Mouse (Mus musculus): ENCODE results near the gene Stx16. TPM values are rescaled to one million over a fixed set of nuclear protein-coding genes. Genes with fewer than 3 reads are reported as not detected.

Gene Stx16
- polyA plus RNA-seq, 1 experiment from 2014 or later = 15.0 TPM

DNA sequence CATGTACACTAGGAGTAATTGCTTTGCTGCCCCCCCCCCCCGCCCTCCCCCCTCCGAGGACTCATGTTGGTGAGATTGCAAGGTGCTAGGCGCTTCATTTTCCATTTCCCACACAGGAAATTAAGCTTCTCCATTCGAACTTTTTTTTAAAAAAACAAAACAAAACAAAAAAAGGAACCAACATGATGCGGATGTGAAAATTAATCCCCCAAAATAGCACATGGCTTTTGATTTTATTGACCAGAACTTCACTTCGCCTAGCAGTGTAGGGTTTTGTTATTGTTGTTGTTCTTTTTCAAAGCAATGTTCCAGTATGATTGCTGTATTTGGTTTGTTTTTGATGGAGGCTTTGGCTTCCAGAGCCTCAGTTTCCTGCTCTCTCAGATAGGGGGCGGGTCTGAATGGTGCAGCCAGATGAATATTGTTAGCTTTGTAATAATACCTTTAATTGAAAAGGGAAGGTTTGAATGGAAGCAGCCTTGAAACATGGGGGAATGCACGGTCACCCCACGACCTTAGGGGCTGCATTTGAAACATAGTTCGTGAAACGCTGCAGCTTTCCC, 1.7 kb downstream of the Stx16 start:
- no peaks in the 10 kb centered on the region for H3K27me3 ChIP-seq
- H3K4me2 ChIP-seq (replicated peaks) = peak overlapping the region; percentile 88
- H3K36me3 ChIP-seq = no peaks in the 10 kb centered on the region
- no peak for ATAC-seq
- WGBS = 7% methylated on average over 11 of the region's 11 CpGs
- H3K9me3 ChIP-seq = no peaks in the 10 kb centered on the region
- H3K4me3 ChIP-seq (replicated peaks) = peak overlapping the region; percentile 67
- H3K4me1 ChIP-seq (replicated peaks) = peaks cover 56% of the 10 kb centered on the region
- H3K9ac ChIP-seq (replicated peaks) = peak overlapping the region; percentile 71
- H3K27ac ChIP-seq = peak overlapping the region; percentile 92

DNA sequence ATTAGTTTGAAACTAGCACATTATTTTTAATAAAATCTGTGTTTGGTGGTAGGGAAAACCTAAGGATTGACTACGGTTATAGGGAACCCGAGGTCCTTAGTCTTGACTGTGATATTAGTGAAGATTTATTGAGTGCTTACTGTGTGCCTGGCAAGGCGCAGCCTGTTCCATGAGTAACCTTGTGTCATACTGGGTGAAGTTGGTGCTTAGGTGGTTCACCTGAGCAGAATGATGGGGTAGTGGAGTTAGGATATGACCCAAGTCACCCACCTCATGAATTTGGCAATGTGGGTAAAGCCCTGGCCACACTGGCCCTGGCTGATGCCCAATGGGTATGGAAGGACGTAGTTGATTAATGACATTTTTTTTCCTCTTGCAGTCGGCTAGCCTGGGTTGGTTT, 5.7 kb downstream of the Stx16 start:
- no peak overlapping the region for H3K27ac ChIP-seq
- no peak for ATAC-seq
- no peaks in the 10 kb centered on the region for H3K36me3 ChIP-seq
- H3K4me2 ChIP-seq (replicated peaks) = no peak overlapping the region
- WGBS = 93% methylated on average over 5 of the region's 5 CpGs
- no peaks in the 10 kb centered on the region for H3K27me3 ChIP-seq
- H3K4me1 ChIP-seq (replicated peaks) = peaks cover 39% of the 10 kb centered on the region
- no peaks in the 10 kb centered on the region for H3K9me3 ChIP-seq
- no peak overlapping the region for H3K9ac ChIP-seq (replicated peaks)
- H3K4me3 ChIP-seq (replicated peaks) = no peak overlapping the region

DNA sequence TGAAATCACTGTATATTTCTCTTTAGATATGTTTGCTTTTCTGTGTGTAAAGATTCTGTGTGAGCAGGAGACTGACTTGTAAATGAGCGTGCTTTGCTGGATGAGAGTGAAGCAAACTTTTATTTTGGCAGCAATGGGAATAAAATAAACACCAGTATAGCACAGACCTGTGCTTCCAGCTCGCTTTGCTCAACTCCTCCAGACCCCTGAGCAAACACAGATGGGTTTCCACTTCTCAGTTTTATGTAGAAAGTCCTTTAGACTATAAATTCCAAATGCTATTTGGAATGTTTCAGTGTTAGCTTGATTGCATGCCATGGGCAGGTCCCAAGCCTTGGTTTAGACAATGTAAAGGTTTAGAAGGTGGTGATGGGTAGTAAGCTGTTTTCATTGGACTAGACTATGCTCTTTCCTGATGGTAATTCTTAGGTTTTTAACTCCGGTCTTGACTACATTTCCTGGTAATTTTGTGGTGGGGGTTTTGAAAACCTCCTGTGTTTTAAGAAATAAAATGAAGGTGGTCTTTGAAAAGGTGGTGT, 6.3 kb downstream of the Stx16 start:
- no peaks in the 10 kb centered on the region for H3K36me3 ChIP-seq
- H3K9me3 ChIP-seq = no peaks in the 10 kb centered on the region
- no peak overlapping the region for H3K4me3 ChIP-seq (replicated peaks)
- ATAC-seq = no peak
- no peaks in the 10 kb centered on the region for H3K27me3 ChIP-seq
- no peak overlapping the region for H3K4me2 ChIP-seq (replicated peaks)
- H3K27ac ChIP-seq = no peak overlapping the region
- WGBS = 87% methylated on average over 3 of the region's 3 CpGs
- H3K9ac ChIP-seq (replicated peaks) = no peak overlapping the region
- H3K4me1 ChIP-seq (replicated peaks) = peaks cover 33% of the 10 kb centered on the region

DNA sequence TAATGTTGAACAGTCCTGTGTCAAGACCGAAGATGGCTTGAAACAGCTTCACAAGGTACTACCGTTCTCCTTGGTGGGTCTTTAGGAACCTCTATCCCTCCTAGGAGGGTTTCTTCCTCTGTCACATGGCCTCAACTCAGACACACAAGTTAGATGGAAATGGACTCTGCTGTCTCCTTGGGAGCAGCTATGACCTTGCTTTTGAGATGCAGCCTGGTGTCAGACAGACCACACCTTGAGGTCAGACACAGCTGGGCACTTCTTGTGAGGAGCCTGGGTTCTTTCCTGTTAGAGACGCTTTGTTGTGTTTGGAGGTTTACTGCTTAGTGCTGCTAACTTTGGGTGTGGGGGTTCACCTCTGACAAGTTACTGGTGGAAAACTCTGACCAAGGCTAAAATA, 19.0 kb downstream of the Stx16 start:
- H3K4me2 ChIP-seq (replicated peaks) = no peak overlapping the region
- 0 out of 2 replicates have a peak, but pooled peaks cover 4% of the 10 kb centered on the region for H3K4me1 ChIP-seq (replicated peaks)
- no peaks in the 10 kb centered on the region for H3K9me3 ChIP-seq
- H3K36me3 ChIP-seq = peaks cover 37% of the 10 kb centered on the region
- WGBS = 96% methylated on average over 3 of the region's 3 CpGs
- no peak for ATAC-seq
- no peak overlapping the region for H3K4me3 ChIP-seq (replicated peaks)
- no peaks in the 10 kb centered on the region for H3K27me3 ChIP-seq
- no peak overlapping the region for H3K9ac ChIP-seq (replicated peaks)
- no peak overlapping the region for H3K27ac ChIP-seq

DNA sequence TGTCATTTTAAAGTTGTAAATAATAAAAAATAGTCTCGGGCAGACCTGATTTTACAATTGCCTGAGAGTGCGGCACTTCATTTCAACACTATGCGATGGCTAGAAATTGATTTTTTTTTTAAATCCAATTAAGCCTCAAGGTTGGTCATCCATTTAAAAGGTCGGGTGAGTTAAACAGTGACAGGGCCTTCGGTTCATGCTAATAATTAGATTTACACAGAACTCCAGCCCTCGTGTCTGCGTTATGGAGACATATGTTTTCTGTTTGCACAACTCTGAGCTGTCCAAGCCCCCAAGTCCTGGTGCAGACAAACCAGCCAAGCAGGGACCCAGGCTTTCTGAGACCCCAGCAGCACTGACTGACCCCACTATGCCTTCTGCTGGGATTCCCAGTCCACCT, 26.3 kb downstream of the Stx16 start:
- Histone ChIP-seq H3K9me3 (no peaks in the 10 kb centered on the region), H3K36me3 (0 out of 2 replicates have a peak, but pooled peaks cover 2% of the 10 kb centered on the region), H3K4me3 (replicated peaks) (no peak overlapping the region), H3K9ac (replicated peaks) (no peak overlapping the region), H3K27me3 (no peaks in the 10 kb centered on the region), H3K27ac (no peak overlapping the region), H3K4me1 (replicated peaks) (no peaks in the 10 kb centered on the region), H3K4me2 (replicated peaks) (no peak overlapping the region)
- 76% methylated on average over 7 of the region's 7 CpGs for WGBS
- no peak for ATAC-seq

DNA sequence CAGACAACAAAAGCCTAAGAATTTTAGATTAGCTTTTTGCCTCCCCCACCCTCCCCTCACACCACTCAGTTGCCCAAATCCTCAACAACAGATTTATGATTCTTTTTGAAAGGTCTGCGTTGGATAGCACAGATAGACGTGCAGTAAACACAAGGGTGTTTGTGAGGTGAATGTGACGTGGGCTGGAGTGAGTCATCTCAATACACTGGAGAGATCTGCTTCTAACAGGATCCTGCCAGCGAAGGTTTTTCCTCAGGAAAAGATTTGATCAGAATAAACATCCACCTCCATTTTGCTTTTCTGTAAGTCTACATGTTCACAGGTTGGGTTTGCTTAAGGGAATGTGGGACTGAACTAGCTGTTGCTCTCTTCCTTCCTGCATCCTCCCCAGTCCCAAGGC, 27.4 kb downstream of the Stx16 start:
- Histone ChIP-seq H3K9me3 (no peaks in the 10 kb centered on the region), H3K36me3 (no peaks in the 10 kb centered on the region), H3K4me1 (replicated peaks) (no peaks in the 10 kb centered on the region), H3K4me3 (replicated peaks) (no peak overlapping the region), H3K4me2 (replicated peaks) (no peak overlapping the region), H3K27me3 (no peaks in the 10 kb centered on the region), H3K9ac (replicated peaks) (no peak overlapping the region), H3K27ac (no peak overlapping the region)
- 92% methylated on average over 4 of the region's 4 CpGs for WGBS
- no peak for ATAC-seq

DNA sequence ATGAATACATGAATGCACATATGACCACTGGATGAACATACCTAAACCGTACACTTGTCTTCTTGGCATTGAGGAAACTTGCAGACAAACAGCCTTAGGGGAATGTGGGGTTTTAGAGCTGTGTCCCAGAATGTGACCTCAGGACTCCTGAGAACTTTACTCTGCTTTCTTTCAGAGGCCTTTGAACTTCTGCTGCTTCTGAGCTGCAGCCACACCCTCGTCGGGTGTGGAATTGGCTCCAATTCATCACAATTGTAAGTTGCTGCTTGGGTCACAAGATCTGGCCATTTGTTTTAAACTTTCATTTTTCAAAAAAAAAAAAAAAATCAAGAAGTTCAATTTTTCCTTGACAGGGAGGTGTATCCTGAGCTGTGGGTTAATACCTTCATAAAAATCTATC, 31.3 kb downstream of the Stx16 start:
- Histone ChIP-seq H3K36me3 (no peaks in the 10 kb centered on the region), H3K9me3 (no peaks in the 10 kb centered on the region), H3K9ac (replicated peaks) (no peak overlapping the region), H3K4me1 (replicated peaks) (peaks cover 11% of the 10 kb centered on the region), H3K27me3 (no peaks in the 10 kb centered on the region), H3K27ac (no peak overlapping the region), H3K4me2 (replicated peaks) (no peak overlapping the region), H3K4me3 (replicated peaks) (no peak overlapping the region)
- no peak for ATAC-seq
- WGBS = 93% methylated on average over 3 of the region's 3 CpGs

DNA sequence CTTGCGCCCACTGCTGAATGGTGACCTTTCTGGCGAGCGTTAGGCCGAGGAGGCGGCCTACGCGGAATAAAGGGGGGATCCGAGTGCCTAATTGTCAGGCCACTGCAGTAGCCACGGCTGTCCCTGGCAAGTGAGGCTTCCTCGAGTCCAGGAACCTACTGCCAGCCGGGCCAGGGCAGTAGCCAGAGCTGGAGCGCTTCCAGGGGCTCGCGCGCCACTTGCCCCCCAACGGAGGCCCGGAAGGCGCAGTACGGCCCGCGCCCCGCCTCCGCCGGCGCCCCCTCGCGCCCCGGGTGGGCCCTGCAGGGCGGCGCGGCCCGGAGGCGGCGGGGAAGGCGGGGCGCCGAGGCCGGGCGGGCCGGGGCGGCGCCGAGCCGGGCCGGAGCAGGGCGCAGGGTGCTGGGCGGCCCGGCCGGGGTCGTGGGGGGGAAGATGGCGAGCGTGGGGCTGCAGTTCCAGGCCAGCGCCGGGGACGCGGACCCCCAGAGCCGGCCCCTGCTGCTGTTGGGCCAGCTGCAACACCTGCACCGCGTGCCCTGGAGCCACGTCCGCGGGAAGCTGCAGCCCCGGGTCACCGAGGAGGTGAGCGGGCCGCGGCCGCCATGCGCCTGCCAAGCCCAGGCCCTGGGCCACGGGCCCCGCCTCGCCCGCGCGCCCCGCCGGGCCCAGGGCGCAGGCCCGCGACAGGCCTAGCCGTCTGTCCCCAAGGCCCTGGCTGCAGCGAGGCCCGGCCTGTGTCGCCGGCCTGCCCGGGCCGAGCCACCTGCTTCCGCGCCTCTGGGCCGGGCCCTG, 34.1 kb downstream of the Stx16 start, which contains the start of gene Npepl1:
Npepl1 (plus strand) TSS at position 359 of the 792 bp plus-strand sequence.
- peak within 1 kb of the TSS; percentile 27; the same call in 1 of the 2 replicates for H3K27ac ChIP-seq
- peak within 1 kb of the TSS; percentile 48 for H3K4me3 ChIP-seq (replicated peaks)
- H3K9ac ChIP-seq (replicated peaks) = peak within 1 kb of the TSS; percentile 80
- WGBS = 2% methylated on average over 63 of the region's 90 CpGs
- H3K9me3 ChIP-seq = no peaks in the 10 kb centered on the region
- peaks cover 6% of the 10 kb centered on the region; the same call in 1 of the 2 replicates for H3K36me3 ChIP-seq
- peaks cover 11% of the 10 kb centered on the region for H3K4me1 ChIP-seq (replicated peaks)
- H3K27me3 ChIP-seq = no peaks in the 10 kb centered on the region
- ATAC-seq = peak; percentile 87
- H3K4me2 ChIP-seq (replicated peaks) = peak within 1 kb of the TSS; percentile 74

DNA sequence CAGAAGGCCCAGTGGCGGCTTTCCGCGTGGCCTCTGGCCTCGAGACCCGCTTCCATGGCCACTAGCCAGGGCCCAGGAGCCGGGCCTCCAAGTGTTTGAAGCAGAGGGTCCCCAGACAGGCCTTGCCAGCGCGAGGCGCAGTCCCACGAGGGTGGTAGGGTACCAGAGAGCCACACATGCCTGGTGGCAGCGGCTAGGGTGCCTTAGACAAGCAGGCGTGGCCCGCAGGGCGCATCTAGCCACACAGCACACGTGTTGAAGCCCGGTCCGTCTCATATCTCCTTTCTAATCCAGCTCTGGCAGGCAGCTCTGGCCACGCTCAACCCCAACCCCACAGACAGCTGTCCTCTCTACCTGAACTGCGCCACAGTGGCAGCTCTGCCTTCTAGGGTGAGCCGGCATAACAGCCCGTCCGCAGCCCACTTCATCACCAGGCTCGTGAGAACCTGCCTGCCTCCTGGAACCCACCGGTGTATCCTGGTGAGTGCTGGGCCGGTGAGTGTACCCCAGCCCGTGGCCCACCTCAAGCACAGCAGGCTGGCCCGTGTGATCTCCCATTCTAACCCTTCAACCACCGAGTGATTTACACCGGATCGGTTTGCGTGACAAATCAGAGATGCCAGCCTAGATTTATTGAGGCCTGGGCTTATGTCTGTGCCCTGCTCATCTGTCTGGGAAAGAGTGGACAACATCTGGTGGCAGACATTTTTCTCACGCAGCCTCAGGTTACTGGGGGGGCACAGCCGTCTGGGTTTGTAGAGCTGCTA, 34.9 kb downstream of the Stx16 start:
- H3K27me3 ChIP-seq = no peaks in the 10 kb centered on the region
- no peaks in the 10 kb centered on the region for H3K9me3 ChIP-seq
- ATAC-seq = peak; percentile 18; the same call in 1 of the 2 replicates
- H3K4me1 ChIP-seq (replicated peaks) = peaks cover 11% of the 10 kb centered on the region
- peak overlapping the region; percentile 48 for H3K4me3 ChIP-seq (replicated peaks)
- peak overlapping the region; percentile 80 for H3K9ac ChIP-seq (replicated peaks)
- 54% methylated on average over 33 of the region's 33 CpGs for WGBS
- peak overlapping the region; percentile 74 for H3K4me2 ChIP-seq (replicated peaks)
- peaks cover 8% of the 10 kb centered on the region; the same call in 1 of the 2 replicates for H3K36me3 ChIP-seq
- H3K27ac ChIP-seq = peak overlapping the region; percentile 27; the same call in 1 of the 2 replicates

DNA sequence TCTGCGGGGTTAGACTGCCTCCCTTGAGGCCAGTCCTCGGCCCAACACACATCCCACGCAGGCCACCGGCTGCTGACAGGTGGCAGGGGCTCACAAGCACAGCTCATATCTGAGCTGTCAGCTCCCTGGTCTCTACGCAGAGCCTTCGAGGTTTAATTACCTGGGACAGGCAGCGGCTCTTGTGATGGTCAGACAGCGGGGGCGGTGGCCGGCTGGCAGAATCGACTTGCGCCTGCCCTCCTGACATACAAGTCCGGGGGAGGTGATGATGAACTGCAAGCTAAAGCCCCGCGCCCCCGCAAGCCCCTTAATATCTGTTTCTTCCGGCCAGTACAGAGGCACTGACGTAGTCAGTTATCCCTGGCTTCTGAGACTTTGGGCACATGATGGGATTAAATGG, 36.8 kb downstream of the Stx16 start:
- 90% methylated on average over 18 of the region's 18 CpGs for WGBS

DNA sequence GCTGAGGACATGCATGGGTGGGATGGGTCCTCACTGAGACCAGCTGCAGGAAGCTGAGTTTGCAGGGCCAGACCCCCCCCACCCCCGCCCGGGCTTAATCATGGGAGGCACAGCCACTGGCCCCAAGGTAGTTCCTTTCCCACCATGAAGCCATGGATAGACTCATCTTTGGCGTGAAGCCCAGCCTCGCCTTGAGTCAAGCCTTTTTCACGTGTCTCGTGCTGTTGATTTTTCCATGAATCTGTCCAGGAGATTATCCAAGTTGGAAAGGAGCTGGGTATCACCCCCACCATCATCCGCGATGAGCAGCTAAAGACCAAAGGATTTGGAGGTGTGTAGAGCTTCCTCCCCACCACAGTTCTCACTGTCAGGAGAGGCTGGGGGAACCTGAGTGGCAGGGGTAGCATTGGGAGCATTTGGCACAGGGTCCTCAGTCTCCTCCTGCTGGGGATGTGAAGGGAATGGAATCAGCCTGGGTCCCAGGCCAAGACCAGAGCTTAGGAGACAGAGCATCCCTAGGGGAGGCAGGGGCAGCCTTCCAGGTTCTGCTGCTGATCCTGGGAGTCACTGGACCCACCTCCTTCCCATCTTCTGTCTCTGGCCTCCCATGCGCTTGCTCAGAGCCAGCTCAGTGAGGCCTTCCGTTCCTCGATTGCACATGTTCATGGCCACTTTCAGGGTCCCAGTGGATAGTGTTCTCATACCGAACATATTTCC, 38.2 kb downstream of the Stx16 start:
- no peaks in the 10 kb centered on the region for H3K9me3 ChIP-seq
- H3K27me3 ChIP-seq = no peaks in the 10 kb centered on the region
- no peak overlapping the region for H3K4me2 ChIP-seq (replicated peaks)
- peaks cover 15% of the 10 kb centered on the region for H3K36me3 ChIP-seq
- H3K27ac ChIP-seq = no peak overlapping the region
- peaks cover 11% of the 10 kb centered on the region for H3K4me1 ChIP-seq (replicated peaks)
- 95% methylated on average over 12 of the region's 12 CpGs for WGBS
- no peak overlapping the region for H3K4me3 ChIP-seq (replicated peaks)
- ATAC-seq = no peak
- H3K9ac ChIP-seq (replicated peaks) = no peak overlapping the region

More for the DNA sequence above, 36.8 kb downstream of the Stx16 start:
- ATAC-seq = no peak
- Histone ChIP-seq H3K27me3 (no peaks in the 10 kb centered on the region), H3K9ac (replicated peaks) (no peak overlapping the region), H3K9me3 (no peaks in the 10 kb centered on the region), H3K4me1 (replicated peaks) (peaks cover 11% of the 10 kb centered on the region), H3K4me2 (replicated peaks) (no peak overlapping the region), H3K4me3 (replicated peaks) (no peak overlapping the region), H3K36me3 (peaks cover 13% of the 10 kb centered on the region; the same call in 1 of the 2 replicates), H3K27ac (no peak overlapping the region)

All from midbrain, embryonic 13.5 days (tissue).